9 mouse cellular contexts compared by ENCODE assay signal in genomic region chr11:58867954-58868330, GRCm38 (mm10). TPM values are rescaled to one million over a fixed set of nuclear protein-coding genes. Genes with fewer than 3 reads are reported as not detected.
DNase-seq lines count a peak whose midpoint lies in the region; ATAC-seq and TF ChIP-seq lines count a peak whose summit lies in the region.
"Had no signal": no experiment of that assay in that cellular context is flagged by ENCODE, and none has a peak within 500 bp of the region (broad histone marks: within the 10 kb centered on the region; RNA-seq: fewer than 3 reads in every experiment).

No protein-coding gene starts in this region.

- TF ChIP-seq CTCF in lung, adult 2 months (IDR thresholded peaks at IDR 0.05; ENCODE audit: insufficient read depth, low read length), result no peak
- no peak for TF ChIP-seq CTCF in kidney, postnatal 0 days (IDR thresholded peaks at IDR 0.05; ENCODE audit: low read depth)

- no peak for DNase-seq in lung, adult 2 months
- no peak for DNase-seq in forebrain, embryonic 11.5 days (ENCODE audit: low spot score)
- DNase-seq in kidney, postnatal 0 days (ENCODE audit: low spot score), result no peak
- no peak for DNase-seq in cerebellum, adult 11-12 months
- no peak for DNase-seq in gastrocnemius, postnatal 14 days

- H3K4me2 ChIP-seq in lung, embryonic 15.5 days, result peak overlapping the region; percentile 63
- peak overlapping the region; percentile 71 for H3K4me2 ChIP-seq in forebrain, embryonic 11.5 days (ENCODE audit: low read depth, low read length, severe bottlenecking)
- H3K4me2 ChIP-seq in kidney, postnatal 0 days (ENCODE audit: low read length), result peak overlapping the region; percentile 84
- H3K4me2 ChIP-seq in neural tube, embryonic 12.5 days (replicated peaks), result peak overlapping the region; percentile 79

- TF ChIP-seq POLR2A in lung, adult 2 months (IDR thresholded peaks at IDR 0.05; ENCODE audit: borderline replicate concordance, extremely low read depth, low read depth, low read length), result no peak

- H3K27me3 ChIP-seq in lung, embryonic 15.5 days, result no peaks in the 10 kb centered on the region
- no peaks in the 10 kb centered on the region for H3K27me3 ChIP-seq in forebrain, embryonic 11.5 days (ENCODE audit: control insufficient read depth, insufficient read depth, low read length)
- H3K27me3 ChIP-seq in kidney, postnatal 0 days (ENCODE audit: insufficient read depth, low read length), result no peaks in the 10 kb centered on the region
- no peaks in the 10 kb centered on the region for H3K27me3 ChIP-seq in neural tube, embryonic 12.5 days (replicated peaks)

- H3K36me3 ChIP-seq in lung, embryonic 15.5 days, result peaks cover 5% of the 10 kb centered on the region
- no peaks in the 10 kb centered on the region for H3K36me3 ChIP-seq in forebrain, embryonic 11.5 days (ENCODE audit: control insufficient read depth, insufficient read depth, low read length)
- no peaks in the 10 kb centered on the region for H3K36me3 ChIP-seq in kidney, postnatal 0 days (ENCODE audit: insufficient read depth, low read length)
- H3K36me3 ChIP-seq in neural tube, embryonic 12.5 days, result peaks cover 12% of the 10 kb centered on the region; the same call in 1 of the 2 replicates

- 0 out of 2 replicates have a peak overlapping the region, but pooled peaks have one; percentile 69 for H3K27ac ChIP-seq in lung, embryonic 15.5 days
- H3K27ac ChIP-seq in forebrain, embryonic 11.5 days (ENCODE audit: low read depth, low read length), result no peak overlapping the region
- H3K27ac ChIP-seq in kidney, postnatal 0 days, result peak overlapping the region; percentile 82; the same call in 1 of the 2 replicates
- H3K27ac ChIP-seq in neural tube, embryonic 12.5 days, result no peak overlapping the region

- H3K4me1 ChIP-seq in lung, embryonic 15.5 days, result peaks cover 4% of the 10 kb centered on the region; the same call in 1 of the 2 replicates
- peaks cover 4% of the 10 kb centered on the region for H3K4me1 ChIP-seq in lung, adult 2 months (ENCODE audit: control insufficient read depth, insufficient read depth, low read length)
- peaks cover 5% of the 10 kb centered on the region for H3K4me1 ChIP-seq in forebrain, embryonic 11.5 days (replicated peaks; ENCODE audit: control insufficient read depth, insufficient read depth, low read length)
- peaks cover 6% of the 10 kb centered on the region for H3K4me1 ChIP-seq in kidney, postnatal 0 days (replicated peaks; ENCODE audit: insufficient read depth, low read length)
- peaks cover 18% of the 10 kb centered on the region for H3K4me1 ChIP-seq in neural tube, embryonic 12.5 days

- intact Hi-C loops in gastrocnemius, postnatal 14 days (cut with DNase I; ENCODE audit: low total_unique reads), result no loop called here

- no peak for ATAC-seq in lung, embryonic 15.5 days (ENCODE audit: borderline replicate concordance, extremely low read depth, low FRiP score, low TSS enrichment)
- no peak for ATAC-seq in forebrain, embryonic 11.5 days (replicated peaks; ENCODE audit: low FRiP score)
- no peak for ATAC-seq in kidney, postnatal 0 days (replicated peaks; ENCODE audit: low FRiP score, low read depth)
- 0 out of 2 replicates have a peak, but pooled peaks have one; percentile 7 for ATAC-seq in neural tube, embryonic 12.5 days (ENCODE audit: low FRiP score, low read depth)
- ATAC-seq in inflammation-experienced regulatory T-cells, adult 6 months, result no peak

- H3K9ac ChIP-seq in lung, embryonic 15.5 days, result peak overlapping the region; percentile 60; the same call in 1 of the 2 replicates
- peak overlapping the region; percentile 88 for H3K9ac ChIP-seq in forebrain, embryonic 11.5 days (ENCODE audit: low read length)
- H3K9ac ChIP-seq in kidney, postnatal 0 days (ENCODE audit: low read depth, low read length), result peak overlapping the region; percentile 74; the same call in 1 of the 2 replicates
- peak overlapping the region; percentile 77; the same call in 1 of the 2 replicates for H3K9ac ChIP-seq in neural tube, embryonic 12.5 days

- 84% methylated on average over 6 of the region's 6 CpGs for WGBS in lung, embryonic 15.5 days
- 73% methylated on average over 6 of the region's 6 CpGs for WGBS in lung, adult 2 months
- WGBS in forebrain, embryonic 11.5 days, result 89% methylated on average over 6 of the region's 6 CpGs
- 59% methylated on average over 6 of the region's 6 CpGs for WGBS in kidney, postnatal 0 days
- WGBS in neural tube, embryonic 12.5 days, result 76% methylated on average over 6 of the region's 6 CpGs

- peak overlapping the region; percentile 77 for H3K4me3 ChIP-seq in lung, embryonic 15.5 days
- H3K4me3 ChIP-seq in lung, adult 2 months (replicated peaks; ENCODE audit: extremely low read depth, low read depth, low read length), result no peak overlapping the region
- H3K4me3 ChIP-seq in forebrain, embryonic 11.5 days (ENCODE audit: low read depth, low read length), result peak overlapping the region; percentile 79
- peak overlapping the region; percentile 80 for H3K4me3 ChIP-seq in kidney, postnatal 0 days (replicated peaks; ENCODE audit: low read depth, low read length)
- H3K4me3 ChIP-seq in neural tube, embryonic 12.5 days, result peak overlapping the region; percentile 65

- H3K9me3 ChIP-seq in lung, embryonic 15.5 days, result no peaks in the 10 kb centered on the region
- no peaks in the 10 kb centered on the region for H3K9me3 ChIP-seq in forebrain, embryonic 11.5 days (ENCODE audit: control insufficient read depth, low read length)
- H3K9me3 ChIP-seq in kidney, postnatal 0 days (replicated peaks; ENCODE audit: low read length), result no peaks in the 10 kb centered on the region
- H3K9me3 ChIP-seq in neural tube, embryonic 12.5 days, result no peaks in the 10 kb centered on the region

RNA-seq across cellular contexts. Expression of gene 2810021J22Rik, which starts 0.9 kb away (rescaled TPM):
- 7.6 and 7.9 TPM in 2 replicates for polyA plus RNA-seq in lung, embryonic 15.5 days (2015; fragmentation: Nextera tagmentation; extraction: Ambion mirVana)
- 2.0 and 3.9 TPM in 2 replicates for polyA plus RNA-seq in lung, adult 2 months (2012; rRNA removed)
- 10.5 and 12.8 TPM in 2 replicates for polyA plus RNA-seq in forebrain, embryonic 11.5 days (2014; fragmentation: Nextera tagmentation; extraction: Ambion mirVana)
- polyA plus RNA-seq in kidney, postnatal 0 days (2015; fragmentation: Nextera tagmentation; extraction: Ambion mirVana), result 7.2 TPM in 2 replicates
- 10.7 and 10.8 TPM in 2 replicates for polyA plus RNA-seq in neural tube, embryonic 12.5 days (2016; fragmentation: Nextera tagmentation; extraction: Ambion mirVana)
- 1 to 10 TPM; 1.4 to 1.6 TPM for total RNA-seq in gastrocnemius, postnatal 14 days (2021)
- polyA plus RNA-seq in inflammation-experienced regulatory T-cells, adult 6 months (2017; shearing (Covaris generic)), result 10 to 100 TPM in 2 of 3 experiments, 1 to 10 TPM in 1; 7.3 to 12.4 (median 11.2) TPM

RNA-seq across cellular contexts. Expression of gene Gm12258, which starts 21.0 kb away (rescaled TPM):
- 8.1 and 8.9 TPM in 2 replicates for polyA plus RNA-seq in lung, embryonic 15.5 days (2015; fragmentation: Nextera tagmentation; extraction: Ambion mirVana)
- polyA plus RNA-seq in lung, adult 2 months (2012; rRNA removed), result 2.8 and 4.0 TPM in 2 replicates
- polyA plus RNA-seq in forebrain, embryonic 11.5 days (2014; fragmentation: Nextera tagmentation; extraction: Ambion mirVana), result 11.9 and 15.2 TPM in 2 replicates
- polyA plus RNA-seq in kidney, postnatal 0 days (2015; fragmentation: Nextera tagmentation; extraction: Ambion mirVana), result 5.5 and 6.1 TPM in 2 replicates
- polyA plus RNA-seq in neural tube, embryonic 12.5 days (2016; fragmentation: Nextera tagmentation; extraction: Ambion mirVana), result 16.8 and 18.2 TPM in 2 replicates
- 1 to 10 TPM; 1.3 to 1.7 TPM for total RNA-seq in gastrocnemius, postnatal 14 days (2021)
- 10 to 100 TPM in 1 of 3 experiments, 1 to 10 TPM in 2; 3.3 to 11.0 (median 8.5) TPM for polyA plus RNA-seq in inflammation-experienced regulatory T-cells, adult 6 months (2017; shearing (Covaris generic))

RNA-seq across cellular contexts. Expression of gene Olfr311, which starts 28.9 kb away (rescaled TPM):
- polyA plus RNA-seq in lung, embryonic 15.5 days (2015; fragmentation: Nextera tagmentation; extraction: Ambion mirVana), result not detected in 2 replicates
- polyA plus RNA-seq in lung, adult 2 months (2012; rRNA removed), result not detected in 2 replicates
- polyA plus RNA-seq in forebrain, embryonic 11.5 days (2014; fragmentation: Nextera tagmentation; extraction: Ambion mirVana), result not detected in 2 replicates
- not detected in 2 replicates for polyA plus RNA-seq in kidney, postnatal 0 days (2015; fragmentation: Nextera tagmentation; extraction: Ambion mirVana)
- not detected in 2 replicates for polyA plus RNA-seq in neural tube, embryonic 12.5 days (2016; fragmentation: Nextera tagmentation; extraction: Ambion mirVana)
- not detected for total RNA-seq in gastrocnemius, postnatal 14 days (2021)
- polyA plus RNA-seq in inflammation-experienced regulatory T-cells, adult 6 months (2017; shearing (Covaris generic)), result not detected
- total RNA-seq: gastrocnemius, postnatal 36 days had no signal

RNA-seq across cellular contexts. Expression of gene Zfp39, which starts 36.1 kb away (rescaled TPM):
- polyA plus RNA-seq in lung, embryonic 15.5 days (2015; fragmentation: Nextera tagmentation; extraction: Ambion mirVana), result 4.9 and 5.1 TPM in 2 replicates
- 1.2 and 1.4 TPM in 2 replicates for polyA plus RNA-seq in lung, adult 2 months (2012; rRNA removed)
- 8.1 and 8.8 TPM in 2 replicates for polyA plus RNA-seq in forebrain, embryonic 11.5 days (2014; fragmentation: Nextera tagmentation; extraction: Ambion mirVana)
- 3.8 and 4.3 TPM in 2 replicates for polyA plus RNA-seq in kidney, postnatal 0 days (2015; fragmentation: Nextera tagmentation; extraction: Ambion mirVana)
- 4.3 and 7.0 TPM in 2 replicates for polyA plus RNA-seq in neural tube, embryonic 12.5 days (2016; fragmentation: Nextera tagmentation; extraction: Ambion mirVana)
- total RNA-seq in gastrocnemius, postnatal 14 days (2021), result 1 to 10 TPM; 4.1 to 5.3 TPM
- 1 to 10 TPM; 7.8 to 9.5 (median 8.9) TPM for polyA plus RNA-seq in inflammation-experienced regulatory T-cells, adult 6 months (2017; shearing (Covaris generic))

RNA-seq across cellular contexts. Expression of gene Olfr312, which starts 38.9 kb away (rescaled TPM):
- not detected in 2 replicates for polyA plus RNA-seq in lung, embryonic 15.5 days (2015; fragmentation: Nextera tagmentation; extraction: Ambion mirVana)
- polyA plus RNA-seq in lung, adult 2 months (2012; rRNA removed), result not detected in 2 replicates
- not detected in 2 replicates for polyA plus RNA-seq in forebrain, embryonic 11.5 days (2014; fragmentation: Nextera tagmentation; extraction: Ambion mirVana)
- not detected in 2 replicates for polyA plus RNA-seq in kidney, postnatal 0 days (2015; fragmentation: Nextera tagmentation; extraction: Ambion mirVana)
- polyA plus RNA-seq in neural tube, embryonic 12.5 days (2016; fragmentation: Nextera tagmentation; extraction: Ambion mirVana), result not detected in 2 replicates
- total RNA-seq in gastrocnemius, postnatal 14 days (2021), result not detected
- under 1 TPM in 1 of 3 experiments, not detected in 2; 0.13 TPM for polyA plus RNA-seq in inflammation-experienced regulatory T-cells, adult 6 months (2017; shearing (Covaris generic))
- total RNA-seq: gastrocnemius, postnatal 36 days had no signal

Comparison
In these comparisons a context has a peak if more than half of its experiments do, and no peak if none do; other contexts are left out.
1. H3K27ac ChIP-seq: peak in lung, embryonic 15.5 days (single experiment) and kidney, postnatal 0 days (single experiment); none in forebrain, embryonic 11.5 days (single experiment) and neural tube, embryonic 12.5 days (single experiment).
2. Peak in every context shown above with its lines, with median percentiles within 50 percentile points of each other: H3K4me2 ChIP-seq and H3K9ac ChIP-seq.